Mouse (Mus musculus) neural tube, postnatal 0 days (tissue): ENCODE results near the gene Fcrl1. TPM values are rescaled to one million over a fixed set of nuclear protein-coding genes. Genes with fewer than 3 reads are reported as not detected.

Experiments used
- polyA plus RNA-seq: library from polyadenylated mRNA; unstranded; fragments of >200 nt; fragmentation: Nextera tagmentation; extraction: Ambion mirVana; gene quantifications from 2 replicates; pipeline ENCODE4 v1.2.1, GENCODE M21; 2015

The Fcrl1 gene
- polyA plus RNA-seq, result 0.22 TPM in 1 of 2 replicates, not detected in the other

DNA sequence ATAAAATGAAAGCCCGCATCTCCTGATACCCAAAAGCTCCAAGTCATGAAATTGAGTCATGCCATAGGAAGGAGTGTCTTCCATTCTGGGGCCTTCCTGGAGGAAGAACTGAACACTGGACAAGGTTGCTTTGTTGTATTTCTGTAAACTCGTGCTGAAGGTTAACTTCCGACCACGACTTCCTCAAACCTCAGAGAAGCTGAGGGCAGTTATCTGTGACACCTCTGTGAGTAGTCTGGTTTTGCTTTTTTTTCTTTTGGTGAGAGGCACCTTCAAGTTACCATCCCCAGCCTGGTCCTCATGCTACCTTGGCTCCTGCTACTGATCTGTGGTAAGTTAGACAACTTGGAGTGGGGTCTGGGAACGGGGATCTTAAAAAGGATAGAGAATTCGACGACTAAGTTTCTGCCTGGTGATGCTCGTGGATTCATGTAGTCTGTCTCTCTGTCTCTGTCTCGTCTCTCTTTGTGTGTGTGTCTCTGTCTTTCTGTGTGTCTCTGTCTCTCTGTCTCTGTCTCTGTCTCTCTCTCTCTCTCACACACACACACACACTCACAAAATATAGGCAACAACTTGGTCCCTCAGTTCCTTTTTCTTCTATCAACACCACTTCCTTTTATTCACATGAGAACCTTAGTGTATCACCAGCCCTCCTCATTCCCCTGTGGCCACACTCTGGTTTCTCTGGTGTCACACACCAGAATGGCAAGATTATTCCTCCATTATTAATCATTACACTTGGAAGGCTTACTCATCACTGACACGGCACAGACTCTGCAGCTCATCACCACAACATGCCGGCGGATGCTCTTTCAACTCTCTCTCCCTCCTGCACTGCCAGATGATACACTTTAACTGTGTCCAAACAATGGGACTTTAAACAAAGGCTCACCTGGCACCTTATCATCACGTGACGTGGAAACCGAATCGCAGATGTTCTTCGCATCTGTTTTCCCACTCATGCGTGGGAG is at the start of gene Fcrl1:
Fcrl1 (plus strand) TSS at position 193 of the 971 bp plus-strand sequence.

DNA sequence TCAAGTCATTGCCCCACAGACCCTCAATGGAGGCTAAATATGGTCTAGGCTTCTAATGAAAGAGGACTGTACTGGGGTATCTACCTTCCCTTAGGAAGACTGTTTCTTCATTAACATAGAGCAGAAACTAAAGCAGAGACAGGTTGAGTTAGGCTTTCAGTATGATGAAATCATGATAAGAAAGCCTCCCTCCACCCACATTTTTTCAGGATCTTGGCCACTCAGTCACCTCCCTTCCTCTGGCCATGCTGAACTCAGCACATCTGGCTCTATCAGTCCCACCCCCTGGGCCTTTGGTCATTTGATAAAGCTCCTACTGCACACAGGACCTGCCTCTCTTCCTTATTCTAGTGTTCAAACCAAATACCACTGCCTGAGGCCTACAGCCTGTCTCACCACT is 18.6 kb upstream of the Fcrl1 start, which contains the start of gene Cd5l:
Cd5l (plus strand) TSS at position 301 of the 400 bp plus-strand sequence.

DNA sequence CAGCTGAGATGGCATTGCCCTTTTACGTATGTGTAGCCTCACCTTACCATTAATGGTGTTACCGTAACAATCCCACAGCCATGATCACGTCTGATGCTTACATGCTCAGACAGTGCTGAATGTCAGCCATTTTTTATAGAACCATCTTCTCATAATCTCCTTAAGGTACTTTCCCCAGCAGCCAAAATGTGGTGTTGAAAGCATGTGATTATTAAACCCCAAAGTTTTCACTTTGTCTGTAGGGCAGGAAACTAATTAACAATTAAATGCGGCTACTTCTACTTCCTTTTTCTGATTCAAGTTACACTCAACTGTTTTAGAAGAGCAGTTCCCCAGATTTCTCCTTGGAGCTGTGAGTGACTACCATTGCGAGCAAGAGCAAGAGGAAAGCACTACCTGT is 59.3 kb downstream of the Fcrl1 start, which contains the start of gene Fcrl5:
Fcrl5 (plus strand) TSS at position 295 of the 400 bp plus-strand sequence.

Other genes starting within 250 kb of the Fcrl1 start
- 6.0 and 6.5 TPM in 2 replicates for gene Kirrel, start 201.6 kb upstream of the Fcrl1 start, polyA plus RNA-seq
- gene Fcrls, start 112.6 kb upstream of the Fcrl1 start, polyA plus RNA-seq, result 18.0 and 19.2 TPM in 2 replicates
- gene Cd5l, start 18.5 kb upstream of the Fcrl1 start, polyA plus RNA-seq, result 0.23 TPM in 1 of 2 replicates, not detected in the other
- not detected in 2 replicates for gene Fcrl5, start 59.4 kb downstream of the Fcrl1 start, polyA plus RNA-seq
- 6.9 and 8.0 TPM in 2 replicates for gene Etv3, start 149.0 kb downstream of the Fcrl1 start, polyA plus RNA-seq
- 16.2 and 19.8 TPM in 2 replicates for gene Arhgef11, start 241.2 kb downstream of the Fcrl1 start, polyA plus RNA-seq